Mouse (Mus musculus) CD4-positive, CD25-positive, alpha-beta regulatory T cell, adult 4 months (primary cell): Measurements from ENCODE around the gene C1qtnf2. TPM values are rescaled to one million over a fixed set of nuclear protein-coding genes. Genes with fewer than 3 reads are reported as not detected.

Source experiments
- ATAC-seq: one replicate; pipeline ENCODE4 v1.8.0; 2017
- polyA plus RNA-seq, 2 experiments: library from polyadenylated mRNA; unstranded; fragments of 100-300 nt; shearing (Covaris generic); gene quantifications; one replicate each; pipeline ENCODE4 v1.2.1; 2017

Gene C1qtnf2
- polyA plus RNA-seq, 2 experiments from 2014 or later, result not detected

- ATAC-seq, result no peak
These were observed 9.2 kb downstream of the C1qtnf2 start for GRCm38 (mm10) chr11:43483122-43483792.

GRCm38 (mm10) chr11:43484057-43484456 lies 10.0 kb downstream of the C1qtnf2 start:
- no peak for ATAC-seq

GRCm38 (mm10) chr11:43484652-43485051 lies 10.6 kb downstream of the C1qtnf2 start:
- ATAC-seq, result no peak

GRCm38 (mm10) chr11:43485855-43486254 lies 11.8 kb downstream of the C1qtnf2 start:
- no peak for ATAC-seq

- peak; percentile 81 for ATAC-seq
These were observed 18.6 kb downstream of the C1qtnf2 start for GRCm38 (mm10) chr11:43492663-43493062.

- no peak for ATAC-seq
These were observed 19.8 kb downstream of the C1qtnf2 start for GRCm38 (mm10) chr11:43493815-43494409.

GRCm38 (mm10) chr11:43495037-43495436 lies 21.0 kb downstream of the C1qtnf2 start:
- no peak for ATAC-seq

- ATAC-seq, result no peak
These were observed 21.5 kb downstream of the C1qtnf2 start for GRCm38 (mm10) chr11:43495532-43495931.

- ATAC-seq, result no peak
These were observed 27.2 kb downstream of the C1qtnf2 start for GRCm38 (mm10) chr11:43501256-43501655.

- no peak for ATAC-seq
These were observed 31.1 kb downstream of the C1qtnf2 start for GRCm38 (mm10) chr11:43505188-43505587.

- no peak for ATAC-seq
These were observed 33.9 kb downstream of the C1qtnf2 start for GRCm38 (mm10) chr11:43507976-43508375.

GRCm38 (mm10) chr11:43509878-43510277 lies 35.8 kb downstream of the C1qtnf2 start:
- no peak for ATAC-seq

GRCm38 (mm10) chr11:43512661-43513190 lies 38.6 kb downstream of the C1qtnf2 start:
- ATAC-seq, result no peak

GRCm38 (mm10) chr11:43516344-43517021 lies 42.4 kb downstream of the C1qtnf2 start:
- no peak for ATAC-seq

GRCm38 (mm10) chr11:43517641-43518040 lies 43.6 kb downstream of the C1qtnf2 start:
- ATAC-seq, result no peak

- no peak for ATAC-seq
These were observed 44.0 kb downstream of the C1qtnf2 start for GRCm38 (mm10) chr11:43518086-43518485.

- no peak for ATAC-seq
These were observed 44.7 kb downstream of the C1qtnf2 start for GRCm38 (mm10) chr11:43518821-43519220.

- no peak for ATAC-seq
These were observed 46.4 kb downstream of the C1qtnf2 start for GRCm38 (mm10) chr11:43520521-43520920.

- ATAC-seq, result peak; percentile 53
These were observed 54.1 kb downstream of the C1qtnf2 start for GRCm38 (mm10) chr11:43528078-43528682.

GRCm38 (mm10) chr11:43528683-43529499 lies 54.8 kb downstream of the C1qtnf2 start, which contains the start of gene Ccnjl:
TSS of gene Ccnjl (plus strand) at chr11:43528784.
- ATAC-seq, result peak; percentile 11

GRCm38 (mm10) chr11:43530043-43530442 lies 56.0 kb downstream of the C1qtnf2 start:
- ATAC-seq, result no peak

- no peak for ATAC-seq
These were observed 57.5 kb downstream of the C1qtnf2 start for GRCm38 (mm10) chr11:43531619-43532018.
